Mouse (Mus musculus): ENCODE measurements at regions not wholly inside any gene's neighbourhood (a gene's known extent, or its start where the extent isn't known, plus 50 kb on each side); places are given as distances from the start of the nearest gene placed in this dataset.
A peak's percentile ranks its signal among the peaks of the same experiment; 100 is the strongest.

- no peak overlapping the region for H3K27ac ChIP-seq (ENCODE audit: insufficient read depth, low read length)
- H3K4me1 ChIP-seq (ENCODE audit: control insufficient read depth, insufficient read depth, low read length), result peaks cover 33% of the 10 kb centered on the region
- TF ChIP-seq POLR2A (IDR thresholded peaks at IDR 0.05; ENCODE audit: extremely low read depth, insufficient read depth, low read length) (no peak), CTCF (IDR thresholded peaks at IDR 0.05; ENCODE audit: extremely low read depth, insufficient read depth, low read length) (no peak)
- H3K4me3 ChIP-seq (ENCODE audit: insufficient read depth, low read length), result no peak overlapping the region
Measured at GRCm38 (mm10) chr6:31086283-31086682, 127.4 kb upstream of the Klf14 start.

- Histone ChIP-seq H3K27ac (ENCODE audit: insufficient read depth, low read length) (no peak overlapping the region), H3K4me3 (ENCODE audit: insufficient read depth, low read length) (no peak overlapping the region), H3K4me1 (ENCODE audit: control insufficient read depth, insufficient read depth, low read length) (peaks cover 31% of the 10 kb centered on the region)
- TF ChIP-seq POLR2A (IDR thresholded peaks at IDR 0.05; ENCODE audit: extremely low read depth, insufficient read depth, low read length) (no peak), CTCF (IDR thresholded peaks at IDR 0.05; ENCODE audit: extremely low read depth, insufficient read depth, low read length) (no peak)
Measured at GRCm38 (mm10) chr6:31086798-31087360, 128.0 kb upstream of the Klf14 start.

- H3K4me3 ChIP-seq (ENCODE audit: insufficient read depth, low read length), result no peak overlapping the region
- no peak overlapping the region for H3K27ac ChIP-seq (ENCODE audit: insufficient read depth, low read length)
Measured at GRCm38 (mm10) chr6:31087511-31087910, 128.6 kb upstream of the Klf14 start.

GRCm38 (mm10) chr6:31088147-31088972 lies 129.5 kb upstream of the Klf14 start:
- 0 out of 2 replicates have a peak overlapping the region, but pooled peaks have one; percentile 40 for H3K27ac ChIP-seq (ENCODE audit: insufficient read depth, low read length)
- peaks cover 34% of the 10 kb centered on the region for H3K4me1 ChIP-seq (ENCODE audit: control insufficient read depth, insufficient read depth, low read length)
- no peak overlapping the region for H3K4me3 ChIP-seq (ENCODE audit: insufficient read depth, low read length)
- TF ChIP-seq POLR2A (IDR thresholded peaks at IDR 0.05; ENCODE audit: extremely low read depth, insufficient read depth, low read length) (no peak), CTCF (IDR thresholded peaks at IDR 0.05; ENCODE audit: extremely low read depth, insufficient read depth, low read length) (no peak)

More at GRCm38 (mm10) chr6:31087511-31087910, 128.6 kb upstream of the Klf14 start:
- TF ChIP-seq CTCF (IDR thresholded peaks at IDR 0.05; ENCODE audit: extremely low read depth, insufficient read depth, low read length), result no peak
- no peak for TF ChIP-seq POLR2A (IDR thresholded peaks at IDR 0.05; ENCODE audit: extremely low read depth, insufficient read depth, low read length)
- peaks cover 33% of the 10 kb centered on the region for H3K4me1 ChIP-seq (ENCODE audit: control insufficient read depth, insufficient read depth, low read length)

- Histone ChIP-seq H3K4me1 (ENCODE audit: control insufficient read depth, insufficient read depth, low read length) (peaks cover 34% of the 10 kb centered on the region), H3K4me3 (ENCODE audit: insufficient read depth, low read length) (no peak overlapping the region), H3K27ac (ENCODE audit: insufficient read depth, low read length) (0 out of 2 replicates have a peak overlapping the region, but pooled peaks have one; percentile 40)
- TF ChIP-seq CTCF (IDR thresholded peaks at IDR 0.05; ENCODE audit: extremely low read depth, insufficient read depth, low read length) (no peak), POLR2A (IDR thresholded peaks at IDR 0.05; ENCODE audit: extremely low read depth, insufficient read depth, low read length) (no peak)
Measured at GRCm38 (mm10) chr6:31088973-31089368, 130.1 kb upstream of the Klf14 start.

GRCm38 (mm10) chr6:31090288-31090687 lies 131.4 kb upstream of the Klf14 start:
- peaks cover 36% of the 10 kb centered on the region for H3K4me1 ChIP-seq (ENCODE audit: control insufficient read depth, insufficient read depth, low read length)
- H3K27ac ChIP-seq (ENCODE audit: insufficient read depth, low read length), result no peak overlapping the region
- H3K4me3 ChIP-seq (ENCODE audit: insufficient read depth, low read length), result no peak overlapping the region
- no peak for TF ChIP-seq CTCF (IDR thresholded peaks at IDR 0.05; ENCODE audit: extremely low read depth, insufficient read depth, low read length)
- TF ChIP-seq POLR2A (IDR thresholded peaks at IDR 0.05; ENCODE audit: extremely low read depth, insufficient read depth, low read length), result 0 out of 2 replicates have a peak, but pooled peaks have one; percentile 4

GRCm38 (mm10) chr6:31090791-31091190 lies 131.9 kb upstream of the Klf14 start:
- TF ChIP-seq CTCF (IDR thresholded peaks at IDR 0.05; ENCODE audit: extremely low read depth, insufficient read depth, low read length) (no peak), POLR2A (IDR thresholded peaks at IDR 0.05; ENCODE audit: extremely low read depth, insufficient read depth, low read length) (no peak)
- Histone ChIP-seq H3K27ac (ENCODE audit: insufficient read depth, low read length) (no peak overlapping the region), H3K4me1 (ENCODE audit: control insufficient read depth, insufficient read depth, low read length) (peaks cover 36% of the 10 kb centered on the region), H3K4me3 (ENCODE audit: insufficient read depth, low read length) (no peak overlapping the region)

- no peak overlapping the region for H3K27ac ChIP-seq (ENCODE audit: insufficient read depth, low read length)
- H3K4me1 ChIP-seq (ENCODE audit: control insufficient read depth, insufficient read depth, low read length), result peaks cover 34% of the 10 kb centered on the region
- H3K4me3 ChIP-seq (ENCODE audit: insufficient read depth, low read length), result no peak overlapping the region
- TF ChIP-seq CTCF (IDR thresholded peaks at IDR 0.05; ENCODE audit: extremely low read depth, insufficient read depth, low read length), result no peak
- TF ChIP-seq POLR2A (IDR thresholded peaks at IDR 0.05; ENCODE audit: extremely low read depth, insufficient read depth, low read length), result no peak
Measured at GRCm38 (mm10) chr6:31092324-31092723, 133.4 kb upstream of the Klf14 start.

- no peak overlapping the region for H3K4me3 ChIP-seq (ENCODE audit: insufficient read depth, low read length)
- H3K27ac ChIP-seq (ENCODE audit: insufficient read depth, low read length), result no peak overlapping the region
- TF ChIP-seq CTCF (IDR thresholded peaks at IDR 0.05; ENCODE audit: extremely low read depth, insufficient read depth, low read length), result no peak
- TF ChIP-seq POLR2A (IDR thresholded peaks at IDR 0.05; ENCODE audit: extremely low read depth, insufficient read depth, low read length), result no peak
- peaks cover 32% of the 10 kb centered on the region for H3K4me1 ChIP-seq (ENCODE audit: control insufficient read depth, insufficient read depth, low read length)
Measured at GRCm38 (mm10) chr6:31092760-31093159, 133.9 kb upstream of the Klf14 start.

All from cortical plate, adult 2 months (tissue).